Mouse (Mus musculus) cerebellum, postnatal 36 days (tissue): ENCODE data around the gene Cdkn1c.
A peak's percentile ranks its signal among the peaks of the same experiment; 100 is the strongest.

ENCODE experiments used
- DNase-seq, 2 experiments: peaks; one replicate each; pipeline ENCODE4 v3.0.0; 2021 to 2022; ENCODE audit warnings: mixed read lengths in 2 of 2

The Cdkn1c gene

DNA sequence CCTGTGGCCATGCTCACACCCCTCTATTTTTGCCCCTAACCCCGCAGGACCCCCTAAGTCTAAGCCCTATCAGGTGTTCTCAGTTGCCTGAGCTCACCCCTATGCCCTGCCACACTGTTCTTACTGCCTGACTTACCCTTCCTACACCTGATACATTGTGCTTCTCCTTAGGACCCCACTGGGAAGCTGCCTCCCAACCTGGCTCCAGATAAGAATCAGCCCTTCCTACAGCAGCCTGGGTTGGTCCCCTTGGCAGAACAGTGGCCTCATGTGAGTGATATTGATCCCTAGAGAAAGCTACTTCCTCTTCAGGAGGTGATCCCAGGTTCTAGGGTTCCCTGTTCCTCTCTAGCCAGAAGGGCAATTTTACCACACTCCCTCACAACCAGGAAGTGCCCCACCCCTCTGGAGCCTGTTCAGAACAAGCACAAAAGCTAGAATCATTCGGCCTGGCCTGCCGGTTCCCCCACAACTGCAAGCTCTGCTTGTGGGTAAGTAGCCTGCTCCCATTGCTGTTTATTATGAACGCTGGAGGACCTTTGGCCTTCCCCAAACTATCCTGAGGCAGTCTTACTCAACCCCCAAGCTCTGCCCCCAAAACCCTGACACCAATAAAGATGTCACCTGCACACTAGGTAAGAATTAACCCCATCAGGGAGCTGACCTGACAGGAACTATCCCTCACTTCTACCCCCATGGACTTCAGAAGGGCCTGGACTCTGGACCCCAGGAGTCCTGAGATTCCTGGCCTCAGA is 12.7 kb upstream of the Cdkn1c start, which contains the start of gene Slc22a18:
Gene Slc22a18 (plus strand): TSS at position 390 of the 755 bp plus-strand sequence.
- no peak for DNase-seq

DNA sequence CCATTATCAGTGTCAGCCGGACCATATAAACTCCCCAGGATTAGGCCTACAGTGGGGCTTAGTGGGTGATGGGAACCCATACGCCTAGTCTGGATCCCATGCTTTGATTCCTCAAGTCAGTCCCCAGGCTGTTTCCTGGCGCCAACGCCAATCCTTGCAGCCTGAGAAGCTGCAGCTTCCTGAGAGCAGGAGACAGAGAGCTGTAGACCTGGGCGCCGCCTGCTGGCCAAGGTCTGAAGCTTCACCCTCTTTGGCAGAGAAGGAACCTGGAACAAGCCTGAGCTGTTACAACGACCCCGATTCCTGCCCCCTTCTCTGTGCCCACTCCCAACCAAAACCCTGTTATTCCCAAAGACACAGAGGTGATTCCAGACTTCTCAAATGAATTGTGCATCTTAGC is 9.1 kb upstream of the Cdkn1c start:
- peak; percentile 70 to 73 for DNase-seq

DNA sequence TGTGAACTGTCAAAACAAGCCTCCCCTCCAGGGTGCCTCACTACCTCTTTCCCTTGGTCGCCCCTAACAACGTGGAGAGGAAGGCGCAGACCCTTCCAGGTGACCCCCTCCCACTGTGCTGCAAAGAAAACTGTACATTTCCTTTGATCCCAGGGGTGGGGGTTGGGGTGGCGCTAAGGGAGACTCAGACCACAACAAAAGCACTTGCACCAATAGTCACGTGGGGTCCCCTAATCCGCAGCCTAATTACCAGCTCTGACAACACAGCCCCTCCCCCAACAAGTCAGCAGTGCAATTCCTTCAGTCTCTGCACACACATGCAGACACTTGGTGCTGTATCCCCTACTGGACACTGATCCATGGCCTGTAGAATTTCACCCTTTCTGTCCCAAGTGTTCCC is 6.9 kb upstream of the Cdkn1c start:
- DNase-seq = no peak

GRCm38 (mm10) chr7:143466099-143466677 is 5.3 kb upstream of the Cdkn1c start:
- DNase-seq = peak; percentile 78 to 83

DNA sequence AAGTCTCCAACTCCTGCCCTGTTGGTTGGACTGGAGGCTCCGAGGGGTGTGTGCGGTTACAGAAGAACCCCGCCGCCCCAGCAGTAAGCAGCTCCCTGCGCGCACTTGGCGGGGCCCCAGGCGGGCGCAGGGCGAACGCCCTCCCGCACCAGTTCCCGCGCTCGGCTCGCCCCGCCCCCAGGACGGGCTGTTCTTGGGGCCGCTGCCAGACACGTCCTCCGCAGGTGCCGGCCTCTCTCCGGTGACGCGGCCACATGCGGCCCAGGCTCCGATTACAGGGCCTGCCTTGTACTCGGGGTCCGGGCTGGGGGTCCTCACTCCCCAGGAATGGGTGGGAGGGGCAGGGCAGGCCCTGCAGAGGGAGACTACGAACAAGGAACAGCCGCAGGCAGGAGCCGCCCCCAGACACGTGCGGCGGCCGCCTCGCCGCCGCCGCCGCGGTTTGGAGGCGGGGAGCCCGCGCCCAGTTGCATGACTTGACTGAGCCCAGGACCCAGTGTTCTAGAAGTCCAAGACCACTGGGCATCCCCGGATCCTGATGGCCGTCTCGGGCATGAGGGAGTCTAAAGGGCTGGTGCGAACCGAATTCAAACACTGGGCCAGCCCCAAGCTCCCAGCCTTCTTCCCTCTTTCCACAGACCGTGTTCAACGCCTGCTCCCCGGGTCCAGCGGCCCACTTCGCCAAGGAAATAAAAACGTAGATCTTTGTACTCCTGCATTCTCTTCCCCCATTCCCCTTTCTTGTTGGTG is 4.1 kb upstream of the Cdkn1c start:
- no peak for DNase-seq

DNA sequence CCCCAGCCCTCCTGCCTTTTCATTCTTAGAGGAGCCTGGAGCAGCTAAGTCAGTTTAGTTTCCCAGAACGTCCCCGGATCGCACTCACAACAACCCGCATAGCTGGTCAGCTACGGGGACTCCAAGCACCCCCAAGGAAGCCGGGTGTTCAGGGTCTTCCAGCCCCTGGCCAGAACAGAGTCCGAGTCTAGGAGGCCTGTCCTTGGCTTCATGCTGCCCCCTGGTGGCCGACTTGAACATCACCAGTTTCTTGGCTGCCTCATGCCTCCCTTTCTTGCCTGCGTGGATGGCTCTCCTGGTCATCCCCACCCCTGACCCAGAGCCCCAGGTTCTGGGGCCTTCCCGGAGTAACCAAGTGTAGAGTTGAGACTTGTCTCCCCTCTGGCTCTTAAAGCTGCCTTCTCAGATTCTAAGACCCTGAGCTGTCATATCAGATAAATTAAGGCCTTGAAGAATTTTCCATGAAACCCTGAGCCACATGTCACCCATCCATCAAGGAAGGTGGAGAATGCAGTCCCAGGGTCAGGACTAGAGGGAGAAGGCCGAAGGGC is 3.1 kb upstream of the Cdkn1c start:
- DNase-seq = peak; percentile 79 to 81

DNA sequence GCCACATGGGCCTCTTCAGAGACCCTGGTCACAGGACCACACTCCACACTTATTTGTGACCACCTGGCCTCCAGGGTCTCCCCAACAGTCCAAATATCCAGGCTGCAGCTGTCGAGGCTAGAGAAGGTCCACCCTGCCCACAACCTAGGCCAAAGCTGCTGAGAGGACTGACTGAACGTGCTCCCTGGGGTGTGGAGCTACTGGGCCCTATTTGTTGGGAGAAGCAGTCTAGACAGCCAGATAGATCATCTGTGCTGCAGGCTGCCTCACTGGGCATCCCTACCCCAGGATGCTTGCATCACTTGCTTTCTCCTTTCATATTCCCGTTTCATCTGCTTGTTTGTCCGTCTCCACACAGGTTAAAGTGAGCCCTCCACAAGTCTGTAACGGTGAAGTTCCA is 1.7 kb upstream of the Cdkn1c start:
- DNase-seq = no peak

- no peak for DNase-seq
These were observed 1.1 kb upstream of the Cdkn1c start for GRCm38 (mm10) chr7:143461920-143462319.

DNA sequence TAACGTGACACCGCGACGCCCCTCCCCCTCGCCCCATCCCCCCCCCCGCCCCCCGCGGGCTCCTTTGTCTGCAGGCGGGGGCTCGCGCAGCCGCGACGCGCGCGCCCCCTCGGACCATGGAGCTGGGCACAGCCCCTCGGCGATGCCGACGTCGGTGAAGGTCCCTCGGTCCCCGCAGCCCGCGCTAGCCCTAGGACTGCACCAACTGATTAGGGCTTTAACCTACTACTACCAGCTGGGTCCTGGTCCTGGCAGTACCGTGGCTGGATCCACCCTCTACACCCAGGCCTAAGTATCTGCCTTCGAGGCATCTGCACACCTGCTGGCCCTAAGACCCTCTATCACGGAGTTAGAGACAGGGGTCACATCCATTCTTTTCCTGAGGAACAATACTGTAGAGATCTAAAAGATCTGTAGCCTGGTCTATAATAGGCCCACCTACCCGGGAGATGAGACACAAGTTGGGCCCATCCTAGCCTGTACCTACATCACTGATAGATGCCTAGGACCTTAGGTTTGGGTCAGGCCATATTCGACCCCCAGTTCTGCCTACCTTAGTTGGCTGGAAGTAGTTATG is 532 bp upstream of the Cdkn1c start:
- DNase-seq = no peak

GRCm38 (mm10) chr7:143460217-143460834 is 524 bp downstream of the Cdkn1c start:
- no peak for DNase-seq

- DNase-seq = no peak
These were observed 1.3 kb downstream of the Cdkn1c start for GRCm38 (mm10) chr7:143459332-143460211.

- DNase-seq = no peak
These were observed 1.9 kb downstream of the Cdkn1c start for GRCm38 (mm10) chr7:143458963-143459331.

DNA sequence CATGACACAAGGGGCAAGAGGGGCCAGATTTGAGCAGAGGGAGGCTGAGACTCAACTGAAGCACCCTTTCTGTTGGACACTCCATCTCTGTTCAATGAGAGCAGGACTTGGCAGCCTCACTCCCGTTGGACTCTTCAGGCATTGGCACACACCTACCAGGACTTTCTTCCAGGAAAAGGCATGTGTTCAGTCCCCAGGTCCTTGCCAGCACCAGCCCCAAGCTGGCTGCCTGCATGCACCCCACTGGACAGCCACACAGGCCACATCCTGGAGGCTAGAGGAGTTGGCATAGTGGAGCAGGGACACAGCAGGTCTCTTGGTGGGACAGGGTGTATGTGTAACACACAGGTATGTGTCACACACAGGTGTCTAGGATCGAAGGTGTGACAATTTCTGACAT is 13.7 kb downstream of the Cdkn1c start:
- peak; percentile 86 for DNase-seq

DNA sequence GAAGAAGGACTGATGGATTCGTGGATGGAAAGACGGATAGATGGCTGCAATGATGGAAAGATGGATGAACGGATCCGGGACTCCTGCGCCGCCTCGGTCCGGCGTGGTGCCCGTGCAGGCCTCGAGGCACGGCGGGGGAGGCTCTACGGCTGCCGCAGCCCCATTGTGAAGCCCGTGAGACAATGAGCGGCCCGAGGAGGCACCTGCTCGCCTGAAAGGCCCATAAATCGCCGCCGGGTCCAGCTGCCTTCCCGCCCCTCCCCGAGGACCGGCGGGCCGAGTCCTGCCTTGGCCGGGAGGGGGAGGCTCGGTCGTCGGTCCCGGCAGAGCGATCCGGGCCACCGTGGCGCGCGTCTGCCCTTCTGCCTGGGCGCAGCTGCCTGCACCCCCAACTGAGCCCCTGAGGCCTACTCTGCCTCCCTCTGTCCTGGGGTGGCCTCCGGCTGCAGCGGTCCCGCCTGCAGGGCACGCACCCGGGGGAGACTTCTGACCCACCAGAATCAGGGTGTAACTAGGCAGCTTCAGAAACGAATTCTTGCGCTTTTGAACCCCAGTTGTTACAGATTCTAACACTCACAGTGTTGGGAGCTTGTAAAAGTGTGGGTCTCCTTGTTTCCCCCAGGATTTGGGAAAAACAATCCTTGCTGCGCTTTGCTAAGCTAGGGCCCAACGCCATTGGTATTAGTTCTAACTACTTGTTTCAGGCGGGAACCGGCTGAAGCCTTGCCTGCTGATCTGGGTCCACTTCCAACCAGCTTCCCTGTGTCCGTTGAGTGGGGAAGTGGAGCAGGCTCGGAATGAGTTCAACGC is 15.0 kb downstream of the Cdkn1c start:
- DNase-seq = no peak

DNA sequence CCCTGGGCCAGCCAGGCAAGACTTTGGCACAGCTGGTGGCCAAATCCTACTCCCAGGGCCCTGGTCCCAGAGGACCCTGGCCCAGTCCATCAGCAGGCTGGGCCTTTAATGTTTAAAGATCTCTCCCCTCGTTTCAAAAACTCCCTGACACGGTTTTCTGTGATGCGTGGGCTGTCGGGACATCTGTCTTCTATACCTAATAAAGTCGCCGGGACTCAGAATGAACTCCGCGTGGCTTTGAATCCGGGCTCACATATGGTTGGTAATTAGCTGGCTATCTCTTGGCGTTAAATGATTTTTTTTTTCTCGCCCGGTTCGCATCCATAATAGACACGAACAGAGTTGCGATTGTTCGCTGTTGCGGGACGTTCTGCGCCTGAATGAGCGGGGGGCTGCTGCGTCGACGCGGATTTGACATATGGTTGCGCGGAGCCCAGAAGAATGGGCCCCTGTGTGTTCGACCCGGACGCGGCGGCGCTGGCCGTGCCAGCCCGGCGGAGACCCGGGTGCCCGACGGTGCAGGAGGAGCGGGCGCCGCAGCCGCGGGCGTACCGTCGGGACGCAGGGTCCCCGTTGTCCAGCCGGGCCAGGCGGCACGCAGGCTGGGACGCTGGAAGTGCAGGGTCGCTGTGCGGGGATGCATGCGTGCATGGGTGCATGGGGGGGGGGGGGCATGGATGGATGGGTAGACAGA is 15.7 kb downstream of the Cdkn1c start:
- DNase-seq = no peak

DNA sequence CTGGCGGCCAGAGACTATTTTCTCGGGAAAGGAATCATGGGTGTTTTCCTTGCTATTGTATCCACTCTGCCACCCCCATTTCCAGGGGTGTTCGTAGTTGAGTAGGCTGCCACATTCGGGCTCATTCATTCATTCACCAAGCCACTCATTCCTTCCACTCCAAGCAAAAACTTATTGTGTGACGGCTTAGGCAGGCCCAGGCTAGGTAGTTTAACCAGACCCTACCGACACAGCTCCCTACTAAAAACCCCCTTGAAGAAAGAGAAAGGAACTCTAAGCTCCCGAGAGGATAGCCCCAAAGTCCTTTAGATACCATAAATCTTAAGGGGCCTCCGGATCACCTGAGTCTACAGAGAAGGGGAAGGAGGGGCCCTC is 16.3 kb downstream of the Cdkn1c start:
- no peak for DNase-seq

- no peak for DNase-seq
These were observed 21.9 kb downstream of the Cdkn1c start for GRCm38 (mm10) chr7:143438965-143439364.

GRCm38 (mm10) chr7:143437894-143438581 is 22.8 kb downstream of the Cdkn1c start:
- no peak for DNase-seq

- no peak for DNase-seq
These were observed 23.5 kb downstream of the Cdkn1c start for GRCm38 (mm10) chr7:143437231-143437893.
